Mouse (Mus musculus) liver, adult 2 months (tissue): ENCODE data around the gene Neb.

Source experiments
- CTCF ChIP-seq: fragments of 200-500 bp; IDR thresholded peaks from 2 replicates; pipeline ENCODE4 v1.5.1; 2011; ENCODE audit warnings: low read depth, low read length, control low read depth
- POLR2A ChIP-seq: fragments of 200-500 bp; IDR thresholded peaks from 2 replicates; pipeline ENCODE4 v1.6.1; 2011; ENCODE audit warnings: low read length, control low read depth; ENCODE audit not compliant: insufficient read depth; ENCODE audit errors: extremely low read depth

- no peak for TF ChIP-seq CTCF
- TF ChIP-seq POLR2A: no peak
These were observed 58.1 kb downstream of the Neb start for GRCm38 (mm10) chr2:52320175-52320574.
